Mouse (Mus musculus) CH12.LX (cell line): ENCODE measurements around the gene Gm10354. TPM values are rescaled to one million over a fixed set of nuclear protein-coding genes. Genes with fewer than 3 reads are reported as not detected.
"Not testable (repeated sequence)": the region's sequence is repeated elsewhere in the genome, so short reads cannot be mapped to it uniquely, and the experiment has no call there.

Experiments used
- DNase-seq: peaks from one replicate; pipeline ENCODE4 v3.0.0-alpha.2; 2013; ENCODE audit errors: extremely low read depth
- H3K27ac ChIP-seq: 2 replicates; pipeline ENCODE4 v1.5.1; 2012; ENCODE audit warnings: low read depth, mild to moderate bottlenecking, control low read depth, moderate library complexity; ENCODE audit not compliant: insufficient read depth
- H3K27me3 ChIP-seq: replicated peaks from 2 replicates; pipeline ENCODE3; 2012; ENCODE audit warnings: inconsistent platforms
- H3K36me3 ChIP-seq, 2 experiments: replicated peaks in 1 of 2; 2 replicates each; pipeline versions ENCODE3 to v1.6.1; 2012; ENCODE audit warnings: inconsistent platforms in 1 of 2, low read length in 1 of 2, mild to moderate bottlenecking in 1 of 2, mixed read lengths in 1 of 2, moderate library complexity in 1 of 2; ENCODE audit not compliant: control insufficient read depth in 1 of 2, insufficient read depth in 1 of 2
- H3K4me1 ChIP-seq, 2 experiments: 2 replicates each; pipeline ENCODE4 v1.6.1; 2012; ENCODE audit warnings: inconsistent platforms in 1 of 2, moderate library complexity in 1 of 2; ENCODE audit not compliant: insufficient read depth in 2 of 2, control insufficient read depth in 1 of 2
- H3K4me2 ChIP-seq: 2 replicates; pipeline ENCODE4 v1.6.1; 2012; ENCODE audit warnings: low read depth, mild to moderate bottlenecking, control low read depth; ENCODE audit not compliant: poor library complexity, insufficient read depth, severe bottlenecking
- H3K4me3 ChIP-seq, 3 experiments: fragments of 150-350 bp in 1 of 3; sonication (generic) in 1 of 3; replicated peaks in 1 of 3; 2 replicates each; pipeline versions ENCODE3 to v1.5.1; 2011 to 2012; ENCODE audit warnings: low read depth in 2 of 3, low read length in 2 of 3, mild to moderate bottlenecking in 2 of 3, moderate library complexity in 2 of 3, control low read depth in 1 of 3, improper control_type of control experiment in 1 of 3, inconsistent platforms in 1 of 3, mixed read lengths in 1 of 3; ENCODE audit not compliant: poor library complexity in 1 of 3
- H3K79me2 ChIP-seq: replicated peaks from 2 replicates; pipeline ENCODE4 v1.6.1; 2012; ENCODE audit warnings: mild to moderate bottlenecking, moderate library complexity; ENCODE audit not compliant: control insufficient read depth, poor library complexity, insufficient read depth, severe bottlenecking; ENCODE audit errors: extremely low read depth
- H3K9ac ChIP-seq: 2 replicates; pipeline ENCODE4 v1.6.1; 2012; ENCODE audit warnings: low read depth, mild to moderate bottlenecking, control low read depth, moderate library complexity; ENCODE audit not compliant: insufficient read depth
- H3K9me3 ChIP-seq: replicated peaks from 2 replicates; pipeline ENCODE3; 2012; ENCODE audit warnings: low read length, inconsistent platforms, mixed read lengths
- dilution Hi-C: fragments of 300-500 bp; cut with MboI; formaldehyde crosslinking; loops from 2 replicates; pipeline ENCODE4 v1.14.3; 2020; ENCODE audit warnings: low sequenced_read_pairs; ENCODE audit not compliant: extremely low pct_unique_long_range_greater_than_20kb, extremely low pct_ligation_motif_present
- in situ Hi-C: fragments of 300-500 bp; cut with MboI; formaldehyde crosslinking; loops from 3 replicates; pipeline ENCODE4 v1.14.3; 2019; ENCODE audit warnings: low sequenced_read_pairs, low pct_ligation_motif_present, low pct_unique_long_range_greater_than_20kb, mixed read lengths
- polyA plus RNA-seq: library from polyadenylated mRNA; unstranded; fragments of >175 nt; gene quantifications from 2 replicates; pipeline ENCODE4 v1.2.1, GENCODE M21; 2012; ENCODE audit warnings: low read depth; ENCODE audit not compliant: insufficient read length
- total RNA-seq, 2 experiments: library from RNA; depleted of rRNA; stranded (reverse); fragments of 300-350 nt in 1 of 2; fragments of >200 nt in 1 of 2; gene quantifications; 2 replicates each; pipeline ENCODE4 v1.2.3; 2012 to 2014

The Gm10354 gene
- total and polyA plus RNA-seq, 3 experiments = not detected

GRCm38 (mm10) chr5:14990375-14991158 lies 11.8 kb upstream of the Gm10354 start:
- H3K4me1 ChIP-seq, H3K27ac ChIP-seq, H3K4me2 ChIP-seq, DNase-seq, H3K36me3 ChIP-seq, H3K9ac ChIP-seq, H3K9me3 ChIP-seq, in situ Hi-C loops, H3K4me3 ChIP-seq, H3K27me3 ChIP-seq, H3K79me2 ChIP-seq, dilution Hi-C loops: not testable (repeated sequence)

GRCm38 (mm10) chr5:14986649-14987387 lies 8.1 kb upstream of the Gm10354 start:
- H3K79me2 ChIP-seq, H3K9ac ChIP-seq, H3K4me3 ChIP-seq, H3K27ac ChIP-seq, in situ Hi-C loops, DNase-seq, H3K4me1 ChIP-seq, dilution Hi-C loops, H3K9me3 ChIP-seq, H3K27me3 ChIP-seq, H3K36me3 ChIP-seq, H3K4me2 ChIP-seq: not testable (repeated sequence)

GRCm38 (mm10) chr5:14977368-14977767 lies 1.4 kb downstream of the Gm10354 start:
- H3K36me3 ChIP-seq, in situ Hi-C loops, H3K27me3 ChIP-seq, H3K9ac ChIP-seq, DNase-seq, H3K79me2 ChIP-seq, H3K9me3 ChIP-seq, H3K4me2 ChIP-seq, dilution Hi-C loops, H3K27ac ChIP-seq, H3K4me1 ChIP-seq, H3K4me3 ChIP-seq: not testable (repeated sequence)

DNA sequence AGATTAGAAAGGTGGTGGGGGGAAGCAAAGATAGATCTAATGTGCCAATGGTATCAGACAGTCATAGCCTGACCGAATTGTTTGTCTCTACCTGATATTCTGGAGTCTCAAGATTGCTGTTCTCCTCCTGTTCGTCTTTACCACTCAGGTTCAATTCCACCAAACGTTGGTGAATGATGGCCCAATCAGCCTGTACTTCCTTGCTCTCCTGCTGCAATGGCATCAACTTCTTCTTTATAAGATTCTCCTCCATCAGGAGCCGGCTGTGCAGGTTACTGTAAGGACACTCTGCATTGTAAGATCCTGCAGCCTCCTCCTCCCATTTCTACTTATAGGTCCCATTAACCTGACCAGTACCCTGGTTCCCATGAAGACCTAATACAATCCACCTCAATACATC lies 3.4 kb downstream of the Gm10354 start:
- H3K9ac ChIP-seq, H3K79me2 ChIP-seq, H3K27me3 ChIP-seq, H3K9me3 ChIP-seq, H3K36me3 ChIP-seq, dilution Hi-C loops, H3K27ac ChIP-seq, H3K4me2 ChIP-seq, DNase-seq, in situ Hi-C loops, H3K4me3 ChIP-seq, H3K4me1 ChIP-seq: not testable (repeated sequence)

DNA sequence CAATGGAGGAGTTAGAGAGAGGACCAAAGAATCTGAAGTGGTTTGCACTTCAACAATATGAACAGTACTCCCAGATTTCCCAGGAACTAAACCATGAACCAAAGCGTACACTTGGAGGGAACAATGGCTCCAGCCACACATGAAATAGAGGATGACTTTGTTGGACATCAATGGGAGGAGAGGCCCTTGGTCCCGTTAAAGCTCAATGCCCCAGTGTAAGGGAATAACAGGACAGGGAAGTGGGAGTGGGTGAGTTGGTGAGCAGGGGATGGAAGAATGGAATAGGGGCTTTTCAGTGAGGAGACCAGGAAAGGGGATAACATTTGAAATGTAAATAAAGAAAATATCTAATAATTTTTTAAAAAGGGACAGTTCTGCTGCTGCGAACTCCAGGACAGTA lies 5.9 kb downstream of the Gm10354 start:
- H3K4me2 ChIP-seq, dilution Hi-C loops, H3K9me3 ChIP-seq, H3K4me1 ChIP-seq, H3K4me3 ChIP-seq, H3K9ac ChIP-seq, H3K79me2 ChIP-seq, H3K27me3 ChIP-seq, DNase-seq, H3K27ac ChIP-seq, H3K36me3 ChIP-seq, in situ Hi-C loops: not testable (repeated sequence)
